Mouse (Mus musculus) megakaryocyte, embryonic 14.5 days (primary cell): ENCODE results near the gene Trmt112.

Experiments used
- FLI1 ChIP-seq: IDR thresholded peaks from 2 replicates; pipeline ENCODE4 v1.6.1; 2012; ENCODE audit warnings: low read length, inconsistent platforms, mixed read lengths
- GATA1 ChIP-seq: IDR thresholded peaks from 3 replicates; pipeline ENCODE4 v1.6.1; 2012; ENCODE audit warnings: mixed read lengths, low read length, inconsistent platforms, borderline replicate concordance

DNA sequence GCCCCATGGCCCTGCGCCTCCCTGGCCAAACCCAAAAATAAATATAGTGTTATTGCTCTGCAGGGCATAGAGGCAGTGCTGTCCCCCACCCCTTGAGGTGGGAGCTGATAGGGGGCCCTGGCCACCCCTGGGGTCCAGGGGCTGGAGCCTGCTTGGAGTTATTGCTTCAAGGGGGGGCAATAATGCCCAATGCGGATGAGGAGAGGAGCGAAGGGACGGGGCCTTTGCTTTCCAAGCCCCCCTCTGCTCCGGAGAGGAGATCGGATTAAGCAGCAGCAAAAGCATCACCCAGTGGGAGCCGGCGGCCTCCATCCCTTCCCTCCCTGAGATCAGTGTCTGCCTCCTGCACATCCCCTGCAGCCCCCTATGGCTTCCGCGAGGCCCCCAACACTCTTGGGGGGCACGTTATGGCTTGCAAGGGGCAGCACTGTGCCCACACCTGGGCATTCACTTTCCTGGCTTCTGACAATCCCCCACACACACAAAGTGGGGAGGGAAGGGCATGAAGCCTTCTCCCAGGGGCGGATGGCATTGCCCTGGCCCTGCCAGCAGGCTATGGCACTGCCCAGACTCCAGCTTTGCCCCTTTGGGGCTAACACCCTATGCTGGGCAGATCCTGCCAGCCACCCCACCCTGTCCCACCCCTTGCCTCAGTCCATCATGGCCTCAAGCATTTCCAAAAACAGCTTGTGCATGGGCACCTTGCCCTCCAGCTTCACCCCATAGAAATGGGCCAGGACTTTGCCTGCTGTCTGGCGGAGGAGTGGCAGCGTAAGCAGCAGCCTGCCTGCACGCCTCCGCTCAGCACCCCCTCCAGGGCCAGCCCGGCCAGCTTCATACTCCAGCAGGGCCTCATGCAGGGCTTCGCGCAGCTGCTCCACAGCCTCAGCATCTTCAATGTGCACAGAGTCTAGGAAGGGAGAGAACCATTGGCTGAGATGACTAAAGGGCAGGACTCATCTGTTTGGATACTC lies 1.9 kb downstream of the Trmt112 start:
- TF ChIP-seq GATA1 (no peak), FLI1 (no peak)
